Mouse (Mus musculus): ENCODE measurements around the gene Atp6ap2.
"Not testable (repeated sequence)": the region's sequence is repeated elsewhere in the genome, so short reads cannot be mapped to it uniquely, and the experiment has no call there.

Gene Atp6ap2

DNA sequence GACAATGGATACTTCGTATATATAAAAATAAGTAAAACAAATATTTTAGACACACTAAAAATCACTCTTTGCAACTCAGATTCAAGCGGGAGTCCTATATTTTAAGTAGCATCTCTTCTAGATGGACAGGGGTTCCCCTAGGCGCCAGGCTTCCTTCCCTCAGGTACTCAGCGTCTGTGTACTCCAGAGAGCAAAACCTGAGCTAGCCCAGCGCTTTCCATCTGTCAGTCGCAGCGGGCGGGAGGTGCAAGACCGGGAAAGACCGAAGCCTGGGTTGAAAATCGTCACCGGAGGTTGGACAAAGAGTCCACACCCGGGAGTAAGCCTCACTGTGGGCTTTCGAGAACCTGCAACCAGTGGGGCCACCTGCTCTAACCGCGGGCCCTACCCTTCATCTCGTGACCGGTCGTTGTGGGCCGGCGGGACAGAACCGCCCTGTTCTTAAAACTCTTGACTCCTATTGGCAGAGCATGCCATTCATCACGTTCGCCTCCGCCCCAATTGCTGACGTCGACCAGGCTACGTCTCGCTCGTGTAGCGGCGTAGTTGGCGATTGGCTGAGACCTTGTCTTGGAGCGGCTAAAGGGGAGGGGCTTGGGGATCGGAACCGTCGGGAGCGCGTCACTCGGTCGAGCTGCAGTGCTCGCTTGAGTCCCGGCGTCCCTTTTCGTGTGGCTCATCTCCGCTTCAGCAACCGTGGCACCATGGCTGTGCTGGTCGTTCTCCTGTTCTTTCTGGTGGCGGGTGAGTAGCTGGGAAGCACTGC lies at the start of gene Atp6ap2:
Gene Atp6ap2, plus strand, starts transcription at position 610 of the 766 bp plus-strand sequence.
- DNase-seq (ENCODE audit: low read depth) = peak; percentile 96

DNA sequence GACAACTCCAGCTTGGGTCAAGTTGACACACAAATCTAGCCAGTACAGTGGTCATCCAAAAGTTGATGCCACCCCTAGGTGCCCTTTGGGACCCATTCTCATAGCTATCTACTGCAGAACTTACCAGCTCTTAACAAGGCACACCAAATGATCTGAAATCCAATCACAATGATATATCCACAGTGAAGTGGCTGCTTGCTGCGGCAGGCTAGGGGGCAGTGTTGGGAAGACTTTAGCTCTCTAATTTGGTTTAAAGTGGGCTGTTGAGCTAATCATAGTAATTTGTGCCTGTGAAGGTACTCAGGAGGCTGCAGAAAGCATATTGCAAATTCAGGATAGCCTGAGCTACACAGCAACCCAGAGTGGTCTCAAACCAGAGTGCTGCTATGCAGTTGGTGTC lies 43.2 kb upstream of the Atp6ap2 start:
- no peak for DNase-seq (ENCODE audit: low read depth)

DNA sequence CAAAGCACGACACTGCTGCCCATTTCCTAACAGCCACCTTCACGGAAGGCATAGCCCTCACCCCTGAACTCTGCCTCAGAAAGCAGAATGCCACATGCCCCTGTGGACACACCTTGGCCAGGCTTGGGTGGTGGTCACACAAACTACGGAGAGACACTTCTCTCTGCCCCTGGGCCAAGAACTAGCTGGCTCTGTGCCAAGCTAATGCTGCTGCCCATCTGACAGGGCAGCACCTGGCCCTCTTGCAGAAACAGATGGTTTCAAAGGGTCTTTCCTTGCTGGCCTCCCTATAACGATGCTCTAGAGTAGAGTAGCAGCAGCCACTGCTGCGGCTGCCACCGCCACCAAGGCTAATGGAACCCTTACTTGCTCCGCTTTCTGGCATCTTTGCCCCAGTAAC lies 30.5 kb upstream of the Atp6ap2 start:
- no peak for DNase-seq (ENCODE audit: low read depth)

DNA sequence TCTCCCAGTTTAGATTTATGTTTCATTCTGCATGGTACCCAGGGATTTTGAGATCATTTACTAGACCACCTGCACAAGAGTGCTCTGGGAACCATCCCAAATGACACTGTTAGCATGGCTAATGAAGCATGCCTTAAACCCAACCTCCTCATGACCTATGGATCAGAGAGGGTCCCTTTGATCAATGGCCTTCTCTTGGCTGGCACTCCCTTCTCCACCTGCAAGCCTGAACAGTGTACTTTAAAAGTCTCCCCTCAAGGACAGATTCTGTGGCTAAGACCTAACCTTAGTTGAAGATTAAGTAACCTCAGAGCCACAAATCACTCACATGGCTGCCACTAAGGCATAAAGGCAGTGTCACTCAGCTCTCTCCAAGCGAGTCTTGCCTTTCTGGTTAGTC lies 16.2 kb upstream of the Atp6ap2 start:
- no peak for DNase-seq (ENCODE audit: low read depth)

DNA sequence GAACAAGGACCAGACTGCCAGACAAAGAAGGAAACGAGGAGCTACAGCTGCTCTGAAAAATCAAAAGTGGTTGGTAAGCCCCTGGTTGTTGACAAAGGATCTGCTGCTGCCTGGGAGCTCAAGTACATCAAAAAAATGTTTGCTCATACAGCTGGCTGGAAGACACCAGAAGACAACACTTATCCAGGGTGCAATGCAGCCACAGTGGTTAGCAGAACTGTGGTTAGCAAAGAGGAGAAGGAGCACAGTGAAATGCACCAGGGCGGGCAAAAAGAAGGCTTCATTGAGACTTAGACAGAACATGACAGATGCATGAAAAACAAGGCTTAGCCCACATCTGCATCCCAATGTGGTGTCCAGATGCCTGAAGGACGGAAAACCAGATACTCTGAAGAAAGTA lies 9.7 kb upstream of the Atp6ap2 start:
- DNase-seq (ENCODE audit: low read depth) = no peak

DNA sequence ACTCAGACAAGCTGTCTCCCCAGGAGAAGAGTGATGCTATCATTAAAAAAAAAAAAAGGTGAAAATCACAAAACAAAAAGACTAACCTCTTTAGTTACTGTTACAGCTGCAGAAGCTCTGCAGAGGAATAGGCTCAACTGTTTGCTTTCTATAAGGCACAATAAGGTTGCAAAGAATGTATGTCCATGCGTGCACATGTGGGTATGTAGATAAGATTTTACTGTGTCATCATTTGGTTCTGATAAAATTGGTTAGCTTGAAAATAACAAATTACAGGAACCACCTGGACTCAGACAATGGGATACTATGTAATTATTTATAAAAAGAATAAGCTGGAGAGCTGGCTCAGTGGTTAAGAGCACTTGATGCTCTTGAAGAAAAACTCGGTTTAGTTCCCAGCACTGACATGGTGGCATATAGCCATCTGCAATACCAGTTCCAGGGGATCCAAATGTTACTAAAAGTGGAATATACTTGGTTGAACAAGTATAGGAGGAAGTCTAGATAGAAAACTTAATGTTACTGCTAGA lies 9.2 kb upstream of the Atp6ap2 start:
- no peak for DNase-seq (ENCODE audit: low read depth)

DNA sequence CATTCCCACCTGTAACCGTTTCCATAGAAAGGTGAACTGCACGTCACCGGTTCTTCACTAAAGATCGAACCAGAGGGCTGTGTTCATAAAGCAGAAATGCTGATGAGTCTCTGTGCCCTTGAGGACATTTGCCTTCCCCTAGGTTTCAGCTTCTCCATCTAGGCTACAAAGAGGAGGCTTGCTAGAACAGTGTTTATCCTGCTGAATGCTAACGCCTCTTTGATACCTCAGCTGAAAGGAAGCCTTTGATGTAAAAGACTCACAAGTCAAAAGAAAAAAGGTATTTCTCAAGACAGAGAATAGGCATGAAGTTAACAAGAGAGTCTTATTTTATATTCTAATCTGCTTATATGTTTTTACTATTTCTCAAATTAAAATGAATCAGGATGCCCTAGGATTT lies 4.3 kb upstream of the Atp6ap2 start:
- DNase-seq (ENCODE audit: low read depth) = no peak

DNA sequence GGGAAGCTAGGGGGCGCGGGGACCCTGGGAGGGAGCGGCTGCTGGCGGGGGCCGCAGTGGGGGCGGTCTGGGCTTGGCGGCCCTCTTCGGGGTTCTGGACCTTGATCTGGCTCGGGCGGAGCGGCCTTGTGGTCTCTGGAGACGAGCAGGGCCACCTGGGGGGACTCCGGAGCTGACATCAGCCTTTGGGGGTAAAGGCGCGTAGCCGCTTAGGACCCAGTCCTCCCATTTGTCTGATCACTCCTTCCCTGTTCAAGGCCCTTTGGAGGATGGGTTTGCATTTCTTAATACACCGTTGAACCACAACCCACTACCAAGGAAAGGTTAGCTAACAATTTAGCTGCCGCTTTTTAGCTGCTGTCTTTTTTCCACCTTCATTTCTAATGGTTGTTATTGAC lies 356 bp downstream of the Atp6ap2 start:
- DNase-seq (ENCODE audit: low read depth) = peak; percentile 54

DNA sequence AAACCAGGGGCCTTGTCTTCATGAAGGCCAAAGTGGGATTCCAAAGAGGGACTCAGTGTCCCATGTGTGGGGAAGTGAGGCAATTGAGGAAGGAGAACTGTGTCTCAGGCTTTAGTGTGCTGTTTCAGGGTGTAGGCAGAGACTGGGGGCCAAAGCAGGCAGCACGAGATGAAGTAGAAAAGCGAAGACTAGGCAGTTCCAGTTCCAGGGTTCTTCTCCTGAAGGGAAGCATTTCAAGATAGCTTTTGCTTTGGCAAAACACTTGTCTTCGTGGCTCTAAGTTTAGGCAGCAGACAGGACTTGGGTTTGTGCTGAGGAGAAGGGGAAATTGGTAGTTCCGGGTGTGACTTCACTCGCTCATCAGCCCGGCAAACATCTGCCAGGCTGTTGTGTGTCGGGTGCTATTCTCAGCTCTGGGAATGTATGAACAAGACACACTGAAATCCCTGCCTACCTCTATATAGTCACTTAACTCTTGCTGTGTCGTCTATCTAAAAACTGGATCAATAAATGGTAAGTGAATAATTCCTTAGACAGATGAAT lies 3.9 kb downstream of the Atp6ap2 start:
- DNase-seq (ENCODE audit: low read depth) = no peak

DNA sequence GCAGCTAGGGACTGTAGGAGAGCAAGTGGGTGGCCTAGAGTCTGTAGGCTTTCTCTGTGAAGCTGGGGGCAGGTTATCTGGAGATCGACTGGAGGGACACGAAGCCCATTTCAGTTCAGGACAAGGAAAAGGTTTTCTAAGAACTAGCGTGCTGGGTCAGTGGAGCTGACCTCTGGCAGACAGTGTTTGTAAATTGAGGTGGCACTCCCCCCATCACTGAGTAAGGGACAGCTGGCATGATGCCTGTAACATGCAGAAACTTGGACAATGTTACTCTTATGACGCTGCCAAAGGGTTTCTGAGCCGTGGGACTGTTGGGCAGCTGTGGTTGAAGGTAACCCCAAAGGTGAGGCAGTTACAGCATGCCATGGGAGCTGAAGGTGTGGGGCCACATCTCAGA lies 4.4 kb downstream of the Atp6ap2 start:
- no peak for DNase-seq (ENCODE audit: low read depth)

DNA sequence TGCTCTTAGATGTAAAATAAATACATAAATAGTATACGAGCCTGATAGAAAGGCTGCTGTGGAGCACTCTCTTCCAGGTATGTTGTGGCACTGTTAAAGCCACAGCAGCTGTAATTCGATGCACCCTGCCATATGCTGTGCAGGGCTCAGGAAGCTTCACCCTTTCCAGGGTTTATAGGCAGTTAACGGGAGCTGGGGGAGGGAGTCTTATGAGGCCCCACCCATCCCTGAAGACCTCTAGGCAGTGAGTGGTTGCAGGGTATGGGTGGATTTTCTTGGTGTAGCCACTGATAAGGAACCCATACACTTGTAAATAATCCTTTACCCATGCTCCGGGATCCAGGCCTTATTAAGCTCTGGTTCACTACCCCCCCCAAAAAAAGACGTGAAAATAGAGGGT lies 6.2 kb downstream of the Atp6ap2 start:
- DNase-seq (ENCODE audit: low read depth) = no peak

DNA sequence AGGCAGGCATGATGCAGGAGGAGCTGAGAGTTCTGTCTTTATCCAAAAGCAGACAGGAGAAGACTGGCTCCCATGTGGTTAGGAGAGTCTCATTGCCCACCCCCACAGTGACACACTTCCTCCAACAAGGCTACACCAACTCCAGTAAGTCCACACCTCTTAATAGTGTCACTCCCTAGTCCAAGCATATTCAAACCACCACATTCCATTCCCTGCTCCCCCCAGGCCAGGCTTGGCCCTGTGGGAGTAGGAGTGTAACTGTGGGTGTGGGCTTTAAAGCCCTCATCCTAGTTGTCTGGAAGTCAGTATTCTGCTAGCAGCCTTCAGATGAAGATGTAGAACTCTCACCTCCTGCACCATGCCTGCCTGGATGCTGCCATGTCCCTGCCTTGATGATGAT lies 22.9 kb downstream of the Atp6ap2 start:
- not testable (repeated sequence) for DNase-seq (ENCODE audit: low read depth)

DNA sequence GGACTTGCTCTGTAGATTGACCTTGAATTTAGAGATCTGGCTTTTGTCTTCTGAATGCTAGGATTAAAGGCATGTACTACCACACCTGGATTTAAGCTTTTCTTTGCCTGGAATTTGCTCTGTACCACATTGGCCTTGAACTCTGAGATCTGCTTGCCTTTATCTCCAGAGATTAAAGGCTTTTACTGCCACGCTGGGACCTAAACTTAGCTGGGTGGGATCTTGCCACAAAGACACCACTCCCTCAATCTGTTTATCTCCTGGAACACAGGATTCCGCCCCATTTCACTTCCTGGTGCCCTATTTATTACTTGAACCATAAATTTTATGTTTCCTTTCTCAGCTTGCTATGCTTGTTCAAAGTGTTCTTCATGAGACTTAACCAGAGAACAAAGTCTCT lies 23.6 kb downstream of the Atp6ap2 start:
- DNase-seq (ENCODE audit: low read depth) = no peak

DNA sequence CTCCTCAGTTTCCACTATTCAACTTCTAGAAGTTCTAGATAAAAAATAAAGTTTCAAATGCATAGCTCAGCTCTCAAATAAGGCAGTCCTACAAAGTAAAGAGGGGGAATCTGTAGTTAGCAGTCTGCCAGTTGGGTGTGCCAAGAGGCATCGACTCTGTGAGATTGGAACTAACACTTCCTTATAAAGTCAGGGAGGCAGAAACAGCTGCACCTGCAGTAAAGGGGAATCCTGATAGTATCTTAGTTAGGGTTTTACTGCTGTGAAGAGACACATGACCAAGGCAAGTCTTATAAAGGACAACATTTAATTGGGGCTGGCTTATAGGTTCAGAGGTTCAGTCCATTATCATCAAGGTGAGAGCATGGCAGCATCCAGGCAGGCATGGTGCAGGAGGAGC lies 24.8 kb downstream of the Atp6ap2 start:
- DNase-seq (ENCODE audit: low read depth) = not testable (repeated sequence)

DNA sequence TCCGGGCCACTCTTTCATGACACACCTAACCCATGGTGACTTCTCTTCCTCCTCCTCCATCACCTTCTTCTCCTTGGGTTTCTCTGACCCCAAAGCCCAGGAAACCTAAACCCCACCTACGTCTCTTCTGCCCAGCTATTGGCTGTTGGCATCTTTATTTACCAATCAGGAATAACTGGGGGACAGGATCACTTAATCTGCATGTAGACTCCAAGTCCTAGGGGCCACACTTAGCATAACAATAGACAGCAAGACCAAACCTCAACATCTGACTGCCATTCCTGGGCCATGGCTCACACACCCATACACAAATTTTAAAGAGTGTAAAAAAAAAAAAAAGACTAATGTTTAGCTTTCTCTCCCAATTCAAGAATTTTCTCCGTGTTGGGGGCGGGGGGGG lies 37.5 kb downstream of the Atp6ap2 start:
- no peak for DNase-seq (ENCODE audit: low read depth)

DNA sequence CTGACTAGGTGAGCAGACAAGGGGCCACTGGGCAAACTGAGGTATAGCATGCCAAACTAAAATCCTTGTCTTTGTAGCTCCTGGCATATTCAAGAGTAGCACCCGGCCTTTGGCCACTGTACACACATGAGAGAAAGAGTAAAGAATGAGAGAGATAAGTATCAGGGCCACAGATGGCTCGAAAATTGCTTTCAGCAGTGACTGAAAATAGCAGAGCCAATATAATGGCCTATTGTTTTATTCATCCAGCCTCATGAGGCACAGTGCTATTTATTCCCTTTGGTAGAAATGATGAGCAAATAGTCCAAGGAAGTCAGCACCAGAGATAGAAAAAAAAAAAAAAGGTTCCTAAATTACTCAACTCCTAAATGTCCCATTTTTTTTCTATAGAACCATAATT lies 57.4 kb downstream of the Atp6ap2 start:
- no peak for DNase-seq (ENCODE audit: low read depth)

DNA sequence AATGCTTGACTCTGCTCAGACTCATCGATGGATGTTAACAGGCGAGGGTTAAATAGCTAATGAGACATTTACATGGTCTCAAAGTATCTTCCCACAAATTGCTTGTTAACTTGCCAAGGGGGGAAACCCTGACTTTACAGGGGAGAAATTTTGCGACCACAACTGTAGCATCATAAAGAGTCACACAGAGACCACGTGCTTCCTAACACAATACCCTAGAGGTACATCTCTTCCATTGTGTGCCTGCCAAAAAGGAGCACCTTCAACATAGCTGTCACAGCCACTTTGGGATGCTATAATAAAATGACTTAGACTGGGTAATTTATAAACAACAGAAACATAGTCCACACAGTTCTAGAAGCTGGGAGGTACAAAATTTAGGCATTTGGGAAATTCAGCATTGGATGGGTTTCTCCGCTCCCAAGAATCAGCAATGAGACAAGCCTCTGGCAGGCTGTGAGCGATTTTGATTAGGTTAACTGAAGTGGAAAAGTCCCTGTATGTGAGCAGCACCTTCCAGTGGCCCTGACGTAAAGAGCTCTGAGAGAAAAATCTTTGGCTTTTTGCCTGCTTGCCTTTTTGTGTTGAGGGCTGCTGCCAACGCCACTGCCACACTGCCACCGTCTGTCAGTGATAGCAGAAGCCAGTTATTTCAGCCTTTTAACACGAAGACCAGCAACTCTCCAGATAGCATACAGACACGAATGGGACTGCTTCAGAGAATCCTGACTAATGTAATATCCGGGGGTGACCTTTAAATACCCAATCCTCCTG lies 58.1 kb downstream of the Atp6ap2 start:
- DNase-seq (ENCODE audit: low read depth) = no peak

DNA sequence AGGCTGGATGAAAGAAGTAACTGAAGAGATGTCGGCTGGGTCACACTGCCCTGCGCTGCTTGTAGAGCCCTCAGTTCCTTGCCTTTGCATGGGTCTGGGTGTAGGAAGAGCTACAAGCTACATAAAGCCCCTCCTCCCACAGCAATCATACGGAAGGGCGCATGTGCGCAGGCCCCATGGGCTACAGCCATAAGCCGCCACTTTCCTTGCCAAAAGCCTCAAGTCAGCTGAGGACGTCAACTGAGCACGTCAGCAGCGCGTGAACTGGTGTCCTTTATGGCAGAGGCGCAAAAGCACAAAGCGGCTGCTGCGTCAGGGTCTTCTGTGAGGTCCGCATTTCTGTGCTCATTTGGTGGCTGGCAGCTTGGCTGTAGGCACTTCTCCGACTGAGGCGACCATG lies 64.3 kb downstream of the Atp6ap2 start:
- no peak for DNase-seq (ENCODE audit: low read depth)

DNA sequence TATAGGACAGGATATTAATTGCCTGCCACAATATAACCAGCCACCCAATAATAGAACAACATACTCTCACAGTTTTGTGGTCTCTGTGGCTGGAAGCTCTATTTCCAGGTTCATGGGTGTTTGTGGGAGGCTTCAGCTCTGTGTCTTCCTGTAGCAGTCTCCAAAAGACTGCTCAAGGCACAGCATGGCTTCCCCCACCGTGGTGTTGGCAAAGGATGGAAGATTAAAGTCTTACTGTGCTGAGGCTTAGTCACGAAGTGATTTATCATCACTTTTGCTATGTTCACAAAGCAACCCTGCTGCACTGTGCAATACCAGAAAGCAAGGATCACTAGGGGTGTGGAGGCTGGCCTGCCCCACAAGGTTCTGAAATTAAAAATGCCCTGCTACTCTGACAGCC lies 66.3 kb downstream of the Atp6ap2 start:
- no peak for DNase-seq (ENCODE audit: low read depth)

Data from induced T-regulatory cell, adult 2 months (primary cell).